Mouse (Mus musculus): ENCODE results near the gene Plxdc2. TPM values are rescaled to one million over a fixed set of nuclear protein-coding genes. Genes with fewer than 3 reads are reported as not detected.

Plxdc2 gene
- 28.0 and 32.1 TPM in 2 replicates for polyA plus RNA-seq (2016; fragmentation: Nextera tagmentation; extraction: Ambion mirVana)

GRCm38 (mm10) chr2:16356106-16356818, at the start of gene Plxdc2:
Gene Plxdc2, plus strand, starts transcription at chr2:16356304.
- WGBS, result under 1% methylated on average over 44 of the region's 45 CpGs
- H3K4me3 ChIP-seq, result peak within 1 kb of the TSS; percentile 60
- no peaks in the 10 kb centered on the region for H3K9me3 ChIP-seq
- peak; percentile 93 for ATAC-seq (ENCODE audit: insufficient number of reproducible peaks, insufficient read depth, low FRiP score, low TSS enrichment)
- H3K27me3 ChIP-seq, result no peaks in the 10 kb centered on the region
- no peaks in the 10 kb centered on the region for H3K36me3 ChIP-seq
- peak within 1 kb of the TSS; percentile 68 for H3K9ac ChIP-seq
- H3K27ac ChIP-seq, result peak within 1 kb of the TSS; percentile 89
- H3K4me1 ChIP-seq, result 0 out of 2 replicates have a peak, but pooled peaks cover 3% of the 10 kb centered on the region
- peak within 1 kb of the TSS; percentile 70 for H3K4me2 ChIP-seq (replicated peaks)

- WGBS, result 36% methylated on average over 2 of the region's 2 CpGs
- H3K9me3 ChIP-seq, result no peaks in the 10 kb centered on the region
- no peak for ATAC-seq (ENCODE audit: insufficient number of reproducible peaks, insufficient read depth, low FRiP score, low TSS enrichment)
- no peaks in the 10 kb centered on the region for H3K36me3 ChIP-seq
- no peaks in the 10 kb centered on the region for H3K4me1 ChIP-seq
- H3K27me3 ChIP-seq, result no peaks in the 10 kb centered on the region
- no peak overlapping the region for H3K4me3 ChIP-seq
- H3K4me2 ChIP-seq (replicated peaks), result no peak overlapping the region
- H3K27ac ChIP-seq, result no peak overlapping the region
- no peak overlapping the region for H3K9ac ChIP-seq
Observed at GRCm38 (mm10) chr2:16310387-16310786, 45.7 kb upstream of the Plxdc2 start.

DNA sequence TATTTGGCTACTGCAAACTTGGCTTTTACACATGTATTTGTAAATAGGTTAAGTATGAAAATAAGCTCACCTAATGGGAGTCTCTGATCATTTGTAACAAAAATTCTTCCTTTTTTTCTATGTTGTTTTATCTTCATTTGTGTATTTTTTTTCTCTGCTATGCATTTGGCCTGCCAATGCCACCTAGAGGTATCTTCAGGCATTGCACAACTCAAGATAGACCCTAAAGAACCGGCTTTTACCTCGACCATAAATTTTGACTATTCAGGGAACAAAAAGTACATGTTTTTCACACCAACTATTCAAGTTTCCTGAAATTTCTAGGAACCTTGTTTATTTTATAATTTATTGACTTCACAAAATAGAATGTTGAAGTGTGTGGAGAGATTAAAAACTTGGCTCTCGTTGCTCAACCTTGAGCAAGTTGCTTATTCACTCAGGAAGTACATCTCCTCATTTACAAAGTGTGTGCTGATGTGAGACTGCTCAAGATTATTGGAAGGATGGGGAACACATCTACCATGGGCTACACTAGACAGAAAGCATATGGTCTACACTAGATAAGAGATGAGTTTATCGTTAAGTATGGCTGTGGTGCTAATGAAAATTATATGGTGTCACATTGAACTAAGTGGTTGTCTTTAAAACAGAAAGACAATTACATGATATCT, 43.6 kb upstream of the Plxdc2 start:
- Histone ChIP-seq H3K9me3 (no peaks in the 10 kb centered on the region), H3K4me2 (replicated peaks) (no peak overlapping the region), H3K4me1 (no peaks in the 10 kb centered on the region), H3K27ac (no peak overlapping the region), H3K36me3 (no peaks in the 10 kb centered on the region), H3K4me3 (no peak overlapping the region), H3K27me3 (no peaks in the 10 kb centered on the region), H3K9ac (no peak overlapping the region)
- WGBS, result 69% methylated on average over 4 of the region's 4 CpGs
- ATAC-seq (ENCODE audit: insufficient number of reproducible peaks, insufficient read depth, low FRiP score, low TSS enrichment), result no peak

DNA sequence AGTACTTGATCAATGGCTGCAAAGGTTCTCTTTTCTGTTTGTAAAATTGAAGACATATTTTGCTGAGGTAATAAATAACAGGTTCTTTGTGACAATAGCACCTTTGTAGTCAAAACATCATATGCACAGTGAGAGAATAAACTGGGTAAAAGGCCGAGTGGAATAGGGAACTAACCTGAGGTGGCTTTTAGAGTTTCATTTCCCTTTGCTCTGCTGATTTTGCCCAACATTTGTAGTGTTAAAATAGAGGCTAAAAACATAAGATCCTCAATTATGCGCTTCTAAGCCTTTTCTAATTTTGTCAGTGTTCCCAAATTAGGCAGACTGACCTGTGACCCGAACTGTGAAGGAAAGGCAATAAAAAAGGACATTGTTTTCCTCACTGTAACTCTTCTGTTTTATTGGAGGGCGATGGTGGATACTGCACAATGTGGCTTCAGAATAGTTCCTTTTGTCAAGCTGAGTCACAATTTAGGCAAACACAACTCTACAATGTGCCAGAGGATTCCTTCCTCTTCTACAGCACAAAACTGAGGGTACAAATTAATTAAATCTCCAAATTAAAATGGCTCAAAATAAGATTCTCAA, 20.8 kb upstream of the Plxdc2 start:
- H3K4me2 ChIP-seq (replicated peaks), result no peak overlapping the region
- no peak overlapping the region for H3K4me3 ChIP-seq
- H3K27ac ChIP-seq, result no peak overlapping the region
- ATAC-seq (ENCODE audit: insufficient number of reproducible peaks, insufficient read depth, low FRiP score, low TSS enrichment), result no peak
- H3K27me3 ChIP-seq, result no peaks in the 10 kb centered on the region
- 24% methylated on average over 4 of the region's 4 CpGs for WGBS
- H3K4me1 ChIP-seq, result no peaks in the 10 kb centered on the region
- H3K36me3 ChIP-seq, result no peaks in the 10 kb centered on the region
- no peaks in the 10 kb centered on the region for H3K9me3 ChIP-seq
- no peak overlapping the region for H3K9ac ChIP-seq

DNA sequence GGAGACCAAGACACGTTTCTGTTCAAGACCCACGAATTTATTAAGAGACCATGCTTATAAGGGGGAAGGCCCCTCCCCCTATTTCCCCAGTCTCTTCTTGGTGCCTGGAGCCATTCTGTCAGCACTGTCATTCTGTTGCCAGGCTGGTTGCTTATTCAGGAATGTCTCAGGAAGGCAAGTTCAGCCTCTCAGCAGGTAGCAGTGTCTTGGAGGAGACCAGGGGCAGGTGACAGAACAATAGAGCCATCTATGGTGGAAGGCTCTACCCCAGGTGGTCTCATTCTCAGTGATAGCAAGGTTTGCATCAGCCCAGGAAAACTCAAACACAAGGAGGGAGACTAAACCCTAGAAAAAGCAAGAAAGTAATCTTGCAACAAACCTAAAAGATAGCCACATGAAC, 11.5 kb upstream of the Plxdc2 start:
- 64% methylated on average over 2 of the region's 2 CpGs for WGBS
- Histone ChIP-seq H3K27ac (no peak overlapping the region), H3K4me3 (no peak overlapping the region), H3K36me3 (no peaks in the 10 kb centered on the region), H3K4me2 (replicated peaks) (no peak overlapping the region), H3K27me3 (no peaks in the 10 kb centered on the region), H3K4me1 (no peaks in the 10 kb centered on the region), H3K9me3 (no peaks in the 10 kb centered on the region), H3K9ac (no peak overlapping the region)
- ATAC-seq (ENCODE audit: insufficient number of reproducible peaks, insufficient read depth, low FRiP score, low TSS enrichment), result no peak

DNA sequence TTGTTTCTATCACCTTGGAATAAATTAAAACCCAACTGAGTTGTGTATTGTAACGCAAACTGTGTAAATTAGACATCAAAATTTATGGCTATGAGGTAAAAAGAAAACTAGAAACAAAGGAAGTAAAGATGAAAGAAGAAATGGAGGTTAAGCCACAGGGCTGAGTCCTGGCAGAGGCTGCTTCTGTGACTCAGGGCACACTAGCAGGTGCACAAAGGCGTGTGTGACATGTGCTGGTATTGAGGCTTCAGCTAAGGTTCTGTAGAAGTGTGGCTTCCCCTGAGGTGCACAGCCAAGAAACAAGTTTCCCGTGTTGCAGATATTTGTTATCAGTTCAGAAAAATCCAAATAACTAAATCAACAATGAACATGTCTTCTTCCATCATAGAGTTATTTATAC, 5.0 kb upstream of the Plxdc2 start:
- Histone ChIP-seq H3K4me3 (no peak overlapping the region), H3K4me1 (no peaks in the 10 kb centered on the region), H3K9me3 (no peaks in the 10 kb centered on the region), H3K9ac (no peak overlapping the region), H3K36me3 (no peaks in the 10 kb centered on the region), H3K27ac (no peak overlapping the region), H3K27me3 (no peaks in the 10 kb centered on the region), H3K4me2 (replicated peaks) (no peak overlapping the region)
- WGBS, result 69% methylated on average over 3 of the region's 3 CpGs
- ATAC-seq (ENCODE audit: insufficient number of reproducible peaks, insufficient read depth, low FRiP score, low TSS enrichment), result no peak

- peak; percentile 91 for ATAC-seq (ENCODE audit: insufficient number of reproducible peaks, insufficient read depth, low FRiP score, low TSS enrichment)
- H3K9ac ChIP-seq, result peak overlapping the region; percentile 68
- H3K9me3 ChIP-seq, result no peaks in the 10 kb centered on the region
- H3K36me3 ChIP-seq, result no peaks in the 10 kb centered on the region
- H3K4me3 ChIP-seq, result peak overlapping the region; percentile 60
- peak overlapping the region; percentile 89 for H3K27ac ChIP-seq
- H3K4me2 ChIP-seq (replicated peaks), result peak overlapping the region; percentile 70
- WGBS, result 0% methylated on average over 22 of the region's 22 CpGs
- 0 out of 2 replicates have a peak, but pooled peaks cover 3% of the 10 kb centered on the region for H3K4me1 ChIP-seq
- H3K27me3 ChIP-seq, result no peaks in the 10 kb centered on the region
Observed at GRCm38 (mm10) chr2:16355611-16356105, 446 bp upstream of the Plxdc2 start.

DNA sequence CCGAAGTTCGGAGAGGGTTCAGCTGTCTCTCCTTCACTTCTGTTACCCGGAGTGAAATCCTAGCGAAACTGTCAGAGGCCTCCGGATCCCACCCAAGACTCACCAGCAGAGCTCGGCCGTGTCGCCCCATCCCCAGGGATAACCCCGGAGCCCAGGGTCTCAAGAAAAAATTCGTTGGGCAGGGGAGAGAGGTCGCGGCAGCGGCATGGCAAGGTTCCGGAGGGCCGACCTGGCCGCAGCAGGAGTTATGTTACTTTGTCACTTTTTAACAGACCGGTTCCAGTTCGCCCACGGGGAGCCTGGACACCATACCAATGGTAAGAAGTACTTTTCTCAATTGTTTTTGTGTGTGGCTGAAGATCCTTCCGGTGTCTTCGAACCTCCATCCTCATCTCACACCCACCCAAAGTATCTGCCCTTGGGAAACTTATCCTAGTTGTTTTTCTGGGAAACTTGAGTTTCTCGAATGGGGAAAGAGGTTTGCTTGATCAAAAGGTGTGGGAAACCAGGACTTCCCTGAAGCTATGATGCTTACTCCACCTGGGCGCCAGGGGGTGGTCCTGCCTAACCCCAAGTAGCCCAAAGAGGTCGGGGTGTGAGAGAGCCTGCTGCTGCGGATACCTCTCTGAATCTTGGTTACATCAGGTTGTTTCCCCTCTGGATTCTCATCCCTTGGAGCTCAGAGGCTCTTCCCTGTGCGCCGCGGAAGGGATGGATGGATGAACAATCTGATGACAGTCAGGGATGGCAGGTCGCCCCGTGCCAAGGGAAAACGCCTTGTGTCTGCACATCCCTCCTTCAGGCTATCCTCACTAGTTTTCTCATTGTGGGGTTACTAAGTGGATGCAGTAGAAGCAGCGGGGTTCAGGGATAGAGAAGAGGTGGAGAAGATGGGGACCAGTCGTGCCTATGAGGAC, 1.1 kb downstream of the Plxdc2 start:
- Histone ChIP-seq H3K27me3 (no peaks in the 10 kb centered on the region), H3K27ac (peak overlapping the region; percentile 89), H3K4me3 (peak overlapping the region; percentile 60), H3K9ac (peak overlapping the region; percentile 68), H3K9me3 (no peaks in the 10 kb centered on the region), H3K36me3 (no peaks in the 10 kb centered on the region), H3K4me1 (0 out of 2 replicates have a peak, but pooled peaks cover 3% of the 10 kb centered on the region), H3K4me2 (replicated peaks) (peak overlapping the region; percentile 70)
- no peak for ATAC-seq (ENCODE audit: insufficient number of reproducible peaks, insufficient read depth, low FRiP score, low TSS enrichment)
- WGBS, result 2% methylated on average over 33 of the region's 33 CpGs

GRCm38 (mm10) chr2:16357946-16358345, 1.8 kb downstream of the Plxdc2 start:
- no peak for ATAC-seq (ENCODE audit: insufficient number of reproducible peaks, insufficient read depth, low FRiP score, low TSS enrichment)
- Histone ChIP-seq H3K4me3 (peak overlapping the region; percentile 60), H3K27ac (no peak overlapping the region), H3K36me3 (no peaks in the 10 kb centered on the region), H3K9ac (peak overlapping the region; percentile 68), H3K4me1 (0 out of 2 replicates have a peak, but pooled peaks cover 3% of the 10 kb centered on the region), H3K9me3 (no peaks in the 10 kb centered on the region), H3K27me3 (no peaks in the 10 kb centered on the region), H3K4me2 (replicated peaks) (peak overlapping the region; percentile 70)
- WGBS, result 7% methylated on average over 1 of the region's 1 CpGs

GRCm38 (mm10) chr2:16359341-16359928, 3.3 kb downstream of the Plxdc2 start:
- Histone ChIP-seq H3K27ac (no peak overlapping the region), H3K4me1 (0 out of 2 replicates have a peak, but pooled peaks cover 3% of the 10 kb centered on the region), H3K27me3 (no peaks in the 10 kb centered on the region), H3K9me3 (no peaks in the 10 kb centered on the region), H3K9ac (no peak overlapping the region), H3K36me3 (no peaks in the 10 kb centered on the region), H3K4me2 (replicated peaks) (peak overlapping the region; percentile 70; the same call in 1 of the 2 replicates), H3K4me3 (no peak overlapping the region)
- WGBS, result 52% methylated on average over 3 of the region's 3 CpGs
- ATAC-seq (ENCODE audit: insufficient number of reproducible peaks, insufficient read depth, low FRiP score, low TSS enrichment), result no peak

GRCm38 (mm10) chr2:16364749-16365148, 8.6 kb downstream of the Plxdc2 start:
- H3K9ac ChIP-seq, result no peak overlapping the region
- WGBS, result 54% methylated on average over 1 of the region's 1 CpGs
- H3K27ac ChIP-seq, result no peak overlapping the region
- no peaks in the 10 kb centered on the region; the same call in 1 of the 2 replicates for H3K4me1 ChIP-seq
- H3K9me3 ChIP-seq, result no peaks in the 10 kb centered on the region
- H3K4me2 ChIP-seq (replicated peaks), result no peak overlapping the region
- H3K36me3 ChIP-seq, result no peaks in the 10 kb centered on the region
- no peak for ATAC-seq (ENCODE audit: insufficient number of reproducible peaks, insufficient read depth, low FRiP score, low TSS enrichment)
- no peak overlapping the region for H3K4me3 ChIP-seq
- H3K27me3 ChIP-seq, result no peaks in the 10 kb centered on the region

Data from embryonic facial prominence, embryonic 12.5 days (tissue).